ENCODE assay signal across 22 mouse cellular contexts in genomic region chr9:47516238-47516637, GRCm38 (mm10).
"Had no signal": no experiment of that assay in that cellular context is flagged by ENCODE, and none has a peak within 500 bp of the region (broad histone marks: within the 10 kb centered on the region; RNA-seq: fewer than 3 reads in every experiment).

No protein-coding gene starts in this region.

- H3K4me1 ChIP-seq: limb, embryonic 12.5 days; limb, embryonic 15.5 days; lung, embryonic 15.5 days; megakaryocyte, embryonic 14.5 days; midbrain, embryonic 15.5 days; neural tube, embryonic 12.5 days; stomach, embryonic 15.5 days had no signal

- H3K4me3 ChIP-seq: layer of hippocampus, adult 2 months; limb, embryonic 12.5 days; limb, embryonic 15.5 days; lung, embryonic 15.5 days; megakaryocyte, embryonic 14.5 days; midbrain, embryonic 12.5 days; midbrain, embryonic 15.5 days; neural tube, embryonic 12.5 days; neural tube, embryonic 15.5 days; stomach, embryonic 15.5 days had no signal

- H3K27ac ChIP-seq: kidney, postnatal 0 days; layer of hippocampus, adult 2 months; limb, embryonic 12.5 days; limb, embryonic 15.5 days; liver, embryonic 14.5 days; lung, embryonic 15.5 days; midbrain, embryonic 12.5 days; midbrain, embryonic 15.5 days; neural tube, embryonic 12.5 days; neural tube, embryonic 15.5 days; stomach, embryonic 15.5 days had no signal

- ATAC-seq: midbrain, embryonic 15.5 days had no signal

- H3K36me3 ChIP-seq: limb, embryonic 12.5 days; limb, embryonic 15.5 days; lung, embryonic 15.5 days; midbrain, embryonic 12.5 days; midbrain, embryonic 15.5 days; neural tube, embryonic 12.5 days; neural tube, embryonic 15.5 days; stomach, embryonic 15.5 days had no signal

- DNase-seq: kidney, adult 2 months; kidney, postnatal 25 days; layer of hippocampus, adult 9-11 months; lung, adult 18-20 months; lung, postnatal 10 days; lung, postnatal 36 days; right cerebral cortex, adult 18-20 months; right cerebral cortex, postnatal 14 days; right cerebral cortex, postnatal 4 days; thymus, postnatal 25 days had no signal

- H3K4me2 ChIP-seq: limb, embryonic 12.5 days; limb, embryonic 15.5 days; lung, embryonic 15.5 days; midbrain, embryonic 12.5 days; midbrain, embryonic 15.5 days; neural tube, embryonic 12.5 days; neural tube, embryonic 15.5 days; stomach, embryonic 15.5 days had no signal

- H3K27me3 ChIP-seq: midbrain, embryonic 12.5 days; midbrain, embryonic 15.5 days; neural tube, embryonic 12.5 days; stomach, embryonic 15.5 days had no signal

- H3K9ac ChIP-seq: limb, embryonic 12.5 days; limb, embryonic 15.5 days; liver, embryonic 14.5 days; lung, embryonic 15.5 days; midbrain, embryonic 12.5 days; midbrain, embryonic 15.5 days; neural tube, embryonic 12.5 days; neural tube, embryonic 15.5 days; stomach, embryonic 15.5 days had no signal

- H3K9me3 ChIP-seq: limb, embryonic 12.5 days; limb, embryonic 15.5 days; lung, embryonic 15.5 days; megakaryocyte, embryonic 14.5 days; midbrain, embryonic 15.5 days; neural tube, embryonic 12.5 days; neural tube, embryonic 15.5 days; stomach, embryonic 15.5 days had no signal
